Mouse (Mus musculus) kidney, embryonic 14.5 days (tissue): ENCODE measurements around the gene Slc1a2. TPM values are rescaled to one million over a fixed set of nuclear protein-coding genes. Genes with fewer than 3 reads are reported as not detected.

Source experiments
- ATAC-seq: fragments of 200-750 bp; cut with Nextera tagmentation; 2 replicates; pipeline ENCODE4 v1.8.0; 2017; ENCODE audit warnings: moderate number of reproducible peaks, mild to moderate bottlenecking, moderate TSS enrichment, moderate library complexity; ENCODE audit not compliant: low FRiP score, low TSS enrichment
- H3K27ac ChIP-seq: fragments of 300-500 bp; sonication (generic); 2 replicates; pipeline ENCODE4 v1.5.1; 2014; ENCODE audit warnings: low read depth, mild to moderate bottlenecking, low read length, moderate library complexity, mixed read lengths
- H3K27me3 ChIP-seq: fragments of 300-500 bp; sonication (generic); 2 replicates; pipeline ENCODE4 v1.6.1; 2014; ENCODE audit warnings: mild to moderate bottlenecking, low read length; ENCODE audit not compliant: control insufficient read depth, insufficient read depth
- H3K36me3 ChIP-seq: fragments of 300-500 bp; sonication (generic); 2 replicates; pipeline ENCODE4 v1.6.1; 2014; ENCODE audit warnings: low read length, mixed read lengths; ENCODE audit not compliant: control insufficient read depth, insufficient read depth
- H3K4me1 ChIP-seq: fragments of 300-500 bp; sonication (generic); 2 replicates; pipeline ENCODE4 v1.6.1; 2014; ENCODE audit warnings: low read length, mixed read lengths; ENCODE audit not compliant: control insufficient read depth, insufficient read depth
- H3K4me2 ChIP-seq: fragments of 300-500 bp; sonication (generic); replicated peaks from 2 replicates; pipeline ENCODE4 v1.6.1; 2014; ENCODE audit warnings: low read depth, mild to moderate bottlenecking, low read length
- H3K4me3 ChIP-seq: fragments of 300-500 bp; sonication (generic); 2 replicates; pipeline ENCODE4 v1.5.1; 2014; ENCODE audit warnings: mild to moderate bottlenecking, low read length
- H3K9ac ChIP-seq: fragments of 300-500 bp; sonication (generic); 2 replicates; pipeline ENCODE4 v1.6.1; 2014; ENCODE audit warnings: low read depth, mild to moderate bottlenecking, low read length, moderate library complexity
- H3K9me3 ChIP-seq: fragments of 300-500 bp; sonication (generic); 2 replicates; pipeline ENCODE4 v1.6.1; 2016; ENCODE audit warnings: low read length; ENCODE audit not compliant: control insufficient read depth
- WGBS: fragments of 180-500 bp; shearing (Covaris S2); extraction: QIAGEN DNeasy Blood & Tissue Kit; methylation state at CpG from one replicate; pipeline ENCODE4 v1.1.7; 2014; 5-methylcytosine and 5-hydroxymethylcytosine counted together
- polyA plus RNA-seq: library from polyadenylated mRNA; unstranded; fragments of >200 nt; fragmentation: Nextera tagmentation; extraction: Ambion mirVana; gene quantifications from 2 replicates; pipeline ENCODE4 v1.2.1, GENCODE M21; 2014

Gene Slc1a2
- polyA plus RNA-seq, 1 experiment from 2014 or later, result 0.14 TPM

DNA sequence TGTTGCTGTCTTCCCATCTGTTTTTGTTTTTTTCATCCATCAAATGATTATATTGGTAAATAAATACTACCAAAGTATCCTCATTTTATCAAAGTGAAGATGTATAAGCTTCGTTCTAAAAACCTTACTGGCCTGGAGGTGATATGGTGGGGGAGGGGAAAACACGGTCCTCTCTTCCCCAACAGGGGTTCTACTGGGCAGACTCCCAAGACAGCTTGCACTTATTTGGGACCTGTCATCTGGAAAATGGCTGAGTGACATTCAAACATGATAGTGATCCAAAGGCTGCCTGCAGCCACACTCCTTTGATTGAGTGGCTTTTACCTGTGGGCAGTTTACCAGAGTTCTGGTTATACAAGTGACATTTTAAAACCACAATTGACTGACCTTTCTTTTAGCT, 76.6 kb downstream of the Slc1a2 start:
- H3K9me3 ChIP-seq, result no peaks in the 10 kb centered on the region
- H3K27ac ChIP-seq, result no peak overlapping the region
- ATAC-seq, result no peak
- H3K4me3 ChIP-seq, result no peak overlapping the region
- no peaks in the 10 kb centered on the region for H3K27me3 ChIP-seq
- H3K4me2 ChIP-seq, result no peak overlapping the region
- no peaks in the 10 kb centered on the region for H3K36me3 ChIP-seq
- H3K4me1 ChIP-seq, result no peaks in the 10 kb centered on the region
- H3K9ac ChIP-seq, result no peak overlapping the region
- 77% methylated on average over 2 of the region's 2 CpGs for WGBS

DNA sequence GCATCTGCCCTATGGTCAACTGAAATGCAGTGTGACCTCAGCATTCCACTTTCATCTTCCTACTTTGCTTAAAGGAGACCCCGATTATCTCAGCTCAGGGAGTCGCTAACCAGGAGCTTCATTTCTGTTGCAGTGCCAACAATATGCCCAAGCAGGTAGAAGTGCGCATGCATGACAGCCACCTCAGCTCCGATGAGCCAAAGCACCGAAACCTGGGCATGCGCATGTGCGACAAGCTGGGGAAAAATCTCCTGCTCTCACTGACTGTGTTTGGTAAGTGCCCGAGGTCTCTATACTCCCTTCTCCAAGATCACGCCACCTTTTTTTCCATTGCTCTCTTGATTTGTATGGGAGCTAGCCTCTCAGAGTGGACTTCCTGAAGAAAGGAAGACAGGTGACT, 77.4 kb downstream of the Slc1a2 start:
- H3K9me3 ChIP-seq, result no peaks in the 10 kb centered on the region
- no peak overlapping the region for H3K4me3 ChIP-seq
- H3K27ac ChIP-seq, result no peak overlapping the region
- no peak overlapping the region for H3K4me2 ChIP-seq
- no peaks in the 10 kb centered on the region for H3K4me1 ChIP-seq
- ATAC-seq, result no peak
- H3K36me3 ChIP-seq, result no peaks in the 10 kb centered on the region
- WGBS, result 92% methylated on average over 9 of the region's 9 CpGs
- H3K9ac ChIP-seq, result no peak overlapping the region
- no peaks in the 10 kb centered on the region for H3K27me3 ChIP-seq

DNA sequence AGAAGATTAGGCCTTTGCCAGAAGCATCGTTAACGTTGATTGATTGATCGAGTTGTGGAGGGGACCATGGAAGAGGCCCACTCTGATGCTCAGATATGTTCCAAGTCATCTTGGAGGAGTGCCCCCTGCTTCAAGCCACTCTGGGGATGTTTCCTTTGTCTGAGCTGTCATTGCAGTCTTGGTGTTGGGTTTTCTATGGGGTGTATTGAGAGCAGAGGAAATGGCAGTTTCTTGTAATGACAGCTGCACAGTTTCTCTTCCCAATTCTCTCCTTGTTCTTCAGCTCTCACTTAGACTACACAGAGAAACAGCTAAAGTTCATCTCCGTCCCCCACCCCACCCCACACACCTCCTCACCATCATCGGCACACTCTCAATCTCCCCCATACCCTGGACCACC, 78.0 kb downstream of the Slc1a2 start:
- ATAC-seq, result no peak
- Histone ChIP-seq H3K4me1 (no peaks in the 10 kb centered on the region), H3K9ac (no peak overlapping the region), H3K4me2 (no peak overlapping the region), H3K27ac (no peak overlapping the region), H3K9me3 (no peaks in the 10 kb centered on the region), H3K4me3 (no peak overlapping the region), H3K27me3 (no peaks in the 10 kb centered on the region), H3K36me3 (no peaks in the 10 kb centered on the region)
- WGBS, result 85% methylated on average over 5 of the region's 5 CpGs

DNA sequence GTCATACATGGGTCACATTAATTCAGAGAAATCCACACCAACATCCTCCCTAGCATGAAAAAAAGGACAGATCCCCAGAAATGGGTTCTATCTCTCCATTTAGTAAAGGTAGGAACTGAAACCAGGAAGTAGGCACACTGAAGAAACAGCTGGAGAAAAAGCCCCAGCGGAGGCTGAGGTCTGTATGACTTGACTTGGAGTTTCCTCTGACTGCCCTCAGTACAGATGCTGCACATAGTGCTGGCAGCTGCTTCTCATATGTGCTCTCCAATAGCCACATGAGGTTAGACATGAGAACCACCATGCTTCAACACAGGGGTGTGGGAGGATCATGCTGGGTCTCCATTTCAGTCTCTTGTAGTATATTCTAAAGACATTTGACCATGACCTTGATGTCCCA, 80.4 kb downstream of the Slc1a2 start:
- H3K9me3 ChIP-seq, result no peaks in the 10 kb centered on the region
- no peaks in the 10 kb centered on the region for H3K27me3 ChIP-seq
- ATAC-seq, result no peak
- no peak overlapping the region for H3K9ac ChIP-seq
- WGBS, result 83% methylated on average over 1 of the region's 1 CpGs
- H3K4me2 ChIP-seq, result no peak overlapping the region
- no peaks in the 10 kb centered on the region for H3K4me1 ChIP-seq
- no peaks in the 10 kb centered on the region for H3K36me3 ChIP-seq
- no peak overlapping the region for H3K27ac ChIP-seq
- H3K4me3 ChIP-seq, result no peak overlapping the region

DNA sequence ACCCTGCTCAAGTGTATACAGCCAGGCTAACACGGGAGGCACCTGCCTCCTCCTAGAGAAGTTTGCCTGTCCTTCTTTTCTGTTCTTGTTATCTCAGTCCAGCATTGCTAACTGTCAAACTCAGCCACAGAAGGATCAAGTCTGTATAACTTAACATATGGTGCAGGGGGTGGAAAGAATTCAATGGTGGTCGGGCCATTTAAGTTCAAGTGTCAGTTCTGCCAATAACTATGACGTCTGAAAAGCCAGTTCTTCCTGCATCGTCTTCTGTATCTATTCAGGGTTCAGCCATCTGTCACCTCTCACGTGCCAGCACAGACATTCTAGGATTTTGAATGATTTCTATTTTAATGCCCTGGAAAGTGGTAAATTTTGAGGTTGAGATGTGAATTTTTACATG, 84.2 kb downstream of the Slc1a2 start:
- ATAC-seq, result no peak
- Histone ChIP-seq H3K4me2 (no peak overlapping the region), H3K27ac (no peak overlapping the region), H3K9me3 (no peaks in the 10 kb centered on the region), H3K36me3 (no peaks in the 10 kb centered on the region), H3K4me3 (no peak overlapping the region), H3K9ac (no peak overlapping the region), H3K27me3 (no peaks in the 10 kb centered on the region), H3K4me1 (no peaks in the 10 kb centered on the region)
- 85% methylated on average over 5 of the region's 5 CpGs for WGBS

DNA sequence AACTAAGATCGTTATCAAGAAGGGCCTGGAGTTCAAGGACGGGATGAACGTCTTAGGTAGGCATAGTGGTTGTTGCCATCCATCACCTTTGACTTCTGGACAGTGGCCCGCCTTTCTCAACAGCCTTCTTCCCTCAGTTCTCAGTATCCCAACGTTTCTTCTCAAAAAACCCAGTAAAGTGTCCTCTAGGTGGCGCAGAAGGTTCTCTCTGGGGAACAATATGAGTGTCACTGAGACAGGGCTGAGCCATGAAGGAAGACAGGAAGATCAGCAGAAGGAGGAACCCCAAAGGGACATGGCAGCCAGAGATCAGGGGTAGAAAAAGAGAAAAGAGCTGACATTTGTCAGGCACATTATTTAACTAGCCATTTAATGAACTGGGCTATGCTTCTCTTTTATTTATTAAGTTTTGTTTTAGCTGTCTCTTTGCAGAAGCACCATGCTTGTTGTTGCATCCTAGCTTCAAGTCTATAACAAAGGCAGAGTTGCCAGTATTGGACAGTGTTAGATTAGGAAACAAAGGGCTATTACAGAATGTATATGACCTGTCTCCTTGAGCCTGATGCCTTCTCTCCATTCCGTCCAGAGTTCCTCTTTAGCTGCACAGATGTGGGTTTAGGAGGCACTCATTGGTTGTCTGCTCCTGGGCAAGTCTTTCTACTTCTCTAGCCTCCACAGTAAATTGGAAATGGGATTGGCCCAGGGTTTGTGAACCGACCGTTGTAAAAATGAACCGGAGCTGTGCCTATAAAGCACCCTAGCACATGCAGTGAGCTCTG, 85.6 kb downstream of the Slc1a2 start:
- 54% methylated on average over 10 of the region's 10 CpGs for WGBS
- H3K36me3 ChIP-seq, result no peaks in the 10 kb centered on the region
- no peak for ATAC-seq
- H3K4me2 ChIP-seq, result no peak overlapping the region
- no peaks in the 10 kb centered on the region for H3K9me3 ChIP-seq
- H3K4me1 ChIP-seq, result no peaks in the 10 kb centered on the region
- H3K27me3 ChIP-seq, result no peaks in the 10 kb centered on the region
- no peak overlapping the region for H3K27ac ChIP-seq
- H3K4me3 ChIP-seq, result no peak overlapping the region
- H3K9ac ChIP-seq, result no peak overlapping the region

DNA sequence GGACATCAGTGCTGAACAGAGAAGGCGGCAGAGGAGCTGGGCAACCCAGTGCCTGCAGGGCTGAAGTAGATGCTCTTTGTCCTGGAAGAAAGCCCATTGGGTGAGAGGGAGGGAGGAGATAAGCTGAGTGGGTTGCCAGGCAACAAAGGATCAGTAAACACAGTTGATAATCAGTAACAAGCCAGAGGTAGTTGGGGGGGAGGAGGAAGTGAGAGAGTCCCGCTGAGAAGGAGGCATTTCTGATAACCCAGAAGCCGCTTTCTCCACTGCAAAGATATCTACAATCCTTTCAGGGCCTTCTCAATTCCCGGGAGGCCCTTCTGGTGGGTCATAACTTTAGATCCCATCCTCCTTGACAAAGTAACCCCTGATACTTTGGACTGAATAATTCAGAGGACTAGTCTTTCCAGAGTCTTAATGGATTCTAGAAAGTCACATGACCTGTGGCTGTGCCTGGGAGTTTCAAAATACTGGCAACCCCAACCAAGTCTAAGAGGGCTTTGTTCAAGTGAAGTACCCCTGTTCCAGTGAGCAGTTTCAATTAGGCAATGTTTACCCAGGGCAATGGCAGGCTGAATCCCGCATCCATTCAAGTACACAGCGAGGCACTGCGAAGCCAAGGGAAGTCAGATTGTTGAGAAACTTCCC, 86.9 kb downstream of the Slc1a2 start:
- no peak overlapping the region for H3K4me3 ChIP-seq
- peak; percentile 92 for ATAC-seq
- peak overlapping the region; percentile 26; the same call in 1 of the 2 replicates for H3K27ac ChIP-seq
- no peaks in the 10 kb centered on the region for H3K9me3 ChIP-seq
- no peaks in the 10 kb centered on the region for H3K27me3 ChIP-seq
- WGBS, result 36% methylated on average over 7 of the region's 7 CpGs
- no peaks in the 10 kb centered on the region for H3K36me3 ChIP-seq
- 0 out of 2 replicates have a peak overlapping the region, but pooled peaks have one; percentile 22 for H3K4me2 ChIP-seq
- H3K9ac ChIP-seq, result no peak overlapping the region
- H3K4me1 ChIP-seq, result no peaks in the 10 kb centered on the region

DNA sequence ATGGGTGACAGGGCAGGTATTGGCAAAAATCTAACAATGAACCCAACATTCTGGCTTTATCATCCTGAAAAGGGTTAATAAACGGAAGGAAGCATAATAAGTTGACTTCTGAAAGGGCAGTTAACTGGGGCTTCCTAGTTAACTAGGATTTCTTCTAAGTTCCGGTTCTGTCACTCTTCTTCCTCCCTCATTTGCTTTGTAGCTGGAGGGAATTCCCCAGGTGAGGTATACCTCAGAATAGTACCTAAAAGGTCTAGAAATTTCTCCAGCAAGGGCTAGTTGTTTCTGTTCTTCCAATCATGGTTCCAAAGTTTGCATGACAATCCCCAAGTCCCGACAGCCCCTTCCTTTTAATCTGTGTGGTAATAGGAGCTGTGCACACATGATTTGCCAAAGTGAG, 89.3 kb downstream of the Slc1a2 start:
- no peaks in the 10 kb centered on the region for H3K4me1 ChIP-seq
- H3K9ac ChIP-seq, result no peak overlapping the region
- H3K27ac ChIP-seq, result no peak overlapping the region
- no peaks in the 10 kb centered on the region for H3K36me3 ChIP-seq
- H3K9me3 ChIP-seq, result no peaks in the 10 kb centered on the region
- no peak overlapping the region for H3K4me2 ChIP-seq
- ATAC-seq, result no peak
- H3K4me3 ChIP-seq, result no peak overlapping the region
- no peaks in the 10 kb centered on the region for H3K27me3 ChIP-seq
- WGBS, result 86% methylated on average over 3 of the region's 3 CpGs

DNA sequence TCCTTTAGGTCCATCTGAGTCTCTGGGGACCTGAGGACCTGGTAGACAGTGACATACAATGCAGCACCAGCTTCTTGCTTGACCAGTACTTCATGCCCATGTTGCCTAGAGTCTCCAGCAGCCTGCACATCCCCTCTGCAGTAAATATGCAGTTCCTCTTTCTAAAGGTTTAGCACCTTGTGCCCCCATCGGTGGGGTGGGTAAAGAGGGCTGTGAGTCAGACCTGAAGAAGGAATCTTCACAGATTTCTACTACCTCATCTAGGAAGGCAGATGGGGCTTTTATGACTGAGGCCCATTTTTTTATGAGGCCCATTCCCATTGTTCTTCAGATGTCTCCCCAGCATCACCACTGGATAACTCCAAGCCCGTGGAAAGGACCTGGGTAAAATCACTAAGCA, 91.5 kb downstream of the Slc1a2 start:
- Histone ChIP-seq H3K4me3 (no peak overlapping the region), H3K9ac (no peak overlapping the region), H3K27me3 (no peaks in the 10 kb centered on the region), H3K9me3 (no peaks in the 10 kb centered on the region), H3K27ac (no peak overlapping the region), H3K36me3 (no peaks in the 10 kb centered on the region), H3K4me2 (no peak overlapping the region), H3K4me1 (no peaks in the 10 kb centered on the region)
- 58% methylated on average over 2 of the region's 2 CpGs for WGBS
- ATAC-seq, result no peak
